Mouse (Mus musculus) heart, postnatal 0 days (tissue): ENCODE measurements at regions not wholly inside any gene's neighbourhood (a gene's known extent, or its start where the extent isn't known, plus 50 kb on each side); places are given as distances from the start of the nearest gene placed in this dataset.

Experiments used
- CTCF ChIP-seq: IDR thresholded peaks from 2 replicates; pipeline ENCODE4 v1.5.1; 2016; ENCODE audit warnings: antibody characterized with exemption, control low read depth, low read depth
- EP300 ChIP-seq: IDR thresholded peaks from 2 replicates; pipeline ENCODE4 v1.6.1; 2016; ENCODE audit warnings: antibody characterized with exemption, low read depth

DNA sequence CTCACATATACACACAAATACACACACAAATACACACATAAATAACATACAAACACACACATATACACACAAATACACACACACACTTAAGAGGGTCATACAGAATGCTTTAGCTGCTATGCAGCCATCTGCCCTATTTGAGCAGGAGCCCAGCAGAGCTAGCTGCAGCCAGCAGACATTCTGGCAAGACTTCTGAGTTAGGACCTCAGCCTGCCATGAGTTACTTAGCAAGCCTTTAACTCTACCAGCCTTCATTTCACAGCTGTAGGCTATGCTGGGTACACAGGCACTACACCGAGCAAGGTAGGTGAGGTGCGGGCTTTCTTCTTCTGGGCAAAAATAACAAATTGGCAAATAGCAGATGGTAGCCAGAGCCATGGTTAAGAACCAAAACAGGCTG, 404.7 kb downstream of the H2al1j start:
- TF ChIP-seq CTCF (no peak), EP300 (no peak)
